Mouse (Mus musculus) cerebellum, adult 2 months (tissue): ENCODE measurements around the gene BC055324.

Source experiments
- CTCF ChIP-seq: fragments of 200-500 bp; IDR thresholded peaks from 2 replicates; pipeline ENCODE4 v1.5.1; 2011; ENCODE audit warnings: low read depth, mild to moderate bottlenecking, control low read depth, low read length, moderate library complexity, borderline replicate concordance; ENCODE audit not compliant: insufficient read depth
- POLR2A ChIP-seq: fragments of 200-500 bp; IDR thresholded peaks from 2 replicates; pipeline ENCODE4 v1.6.1; 2011; ENCODE audit warnings: low read length, control low read depth, borderline replicate concordance; ENCODE audit not compliant: insufficient read depth

- TF ChIP-seq CTCF = no peak
- no peak for TF ChIP-seq POLR2A
Measured at GRCm38 (mm10) chr1:163976515-163976914, 18.1 kb downstream of the BC055324 start.
